Mouse (Mus musculus) urinary bladder, postnatal 10 days (tissue): ENCODE measurements at regions not wholly inside any gene's neighbourhood (a gene's known extent, or its start where the extent isn't known, plus 50 kb on each side); places are given as distances from the start of the nearest gene placed in this dataset.

Experiments used
- DNase-seq: peaks from one replicate; pipeline ENCODE4 v3.0.0; 2022; ENCODE audit warnings: low spot score

DNA sequence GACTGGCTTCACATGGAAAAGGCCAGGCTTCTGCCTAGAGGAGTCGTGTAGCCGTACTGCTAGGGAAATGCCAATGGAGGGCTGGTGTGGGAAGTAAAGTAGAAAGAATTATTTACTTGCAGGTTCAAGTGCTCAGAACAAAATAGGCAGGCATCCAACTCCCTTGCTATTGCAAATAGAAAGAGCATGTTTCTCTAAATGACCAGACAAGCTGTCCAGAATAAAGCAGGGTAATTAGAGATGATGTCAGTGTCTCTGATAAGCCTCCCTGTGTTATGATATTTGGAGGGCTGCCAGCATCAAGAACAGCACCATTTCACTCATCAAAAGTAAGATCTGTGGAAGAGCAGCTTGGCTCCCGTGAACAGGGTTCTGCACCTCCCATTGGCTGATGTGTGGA lies 192.4 kb downstream of the Usp46 start:
- DNase-seq = no peak

GRCm38 (mm10) chr5:73880936-73881335 lies 187.3 kb downstream of the Usp46 start:
- no peak for DNase-seq

DNA sequence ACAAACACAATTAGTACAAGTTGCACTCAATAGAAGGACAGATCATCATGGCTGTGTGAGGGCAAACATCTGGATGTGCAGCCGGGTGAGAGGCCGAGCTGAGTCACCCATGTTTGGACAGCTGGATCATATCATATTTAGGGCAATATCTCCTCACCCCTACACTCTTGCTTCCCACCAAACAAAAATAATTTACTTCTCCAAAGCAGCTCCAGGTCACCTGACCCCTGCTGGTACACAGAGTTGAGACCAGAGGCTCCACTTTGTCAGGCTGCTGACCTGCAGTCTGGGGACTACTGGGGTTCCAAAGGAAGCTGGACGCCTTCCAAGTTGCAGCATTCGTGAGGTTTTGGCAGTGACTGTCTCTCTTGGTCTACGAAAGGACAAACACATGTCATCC lies 186.3 kb downstream of the Usp46 start:
- DNase-seq = no peak

DNA sequence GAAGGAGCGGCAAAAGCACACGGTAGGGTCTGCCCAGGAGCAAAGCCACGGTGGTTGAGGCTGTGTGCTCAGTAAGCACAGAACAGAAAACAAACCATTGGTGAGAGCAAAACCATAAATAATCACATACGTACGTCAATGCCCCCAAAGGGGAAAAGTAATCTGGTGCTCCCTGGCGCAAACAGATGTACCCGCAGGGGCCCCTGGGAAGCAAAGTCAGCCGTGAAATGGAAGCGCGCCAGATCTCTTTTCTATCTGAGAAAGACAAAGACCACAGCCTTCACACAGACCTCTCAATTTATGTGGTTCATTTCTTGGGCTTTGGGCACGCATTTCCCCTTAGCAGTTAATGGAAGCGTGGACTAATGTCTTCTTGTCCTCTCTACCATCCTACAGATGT lies 183.2 kb downstream of the Usp46 start:
- no peak for DNase-seq

DNA sequence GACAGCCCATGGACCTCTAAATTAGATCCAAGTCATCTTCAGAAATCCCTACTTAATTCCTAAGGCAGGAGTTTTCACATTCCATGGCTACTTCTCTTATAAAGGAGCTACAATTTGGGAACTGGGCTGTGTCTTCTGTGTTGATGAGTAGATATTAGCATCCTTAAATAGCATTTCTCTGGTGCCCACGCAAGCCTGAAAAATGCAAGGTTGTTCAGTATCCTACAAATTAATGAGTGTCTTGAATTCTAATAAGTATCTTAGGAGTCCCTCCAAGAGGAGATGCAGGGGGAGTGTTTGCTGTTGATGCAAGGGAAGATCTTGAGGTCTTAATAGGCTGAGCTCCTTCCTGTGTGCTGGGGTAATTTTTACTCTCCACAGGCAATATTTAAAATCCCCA lies 182.5 kb downstream of the Usp46 start:
- DNase-seq = no peak

DNA sequence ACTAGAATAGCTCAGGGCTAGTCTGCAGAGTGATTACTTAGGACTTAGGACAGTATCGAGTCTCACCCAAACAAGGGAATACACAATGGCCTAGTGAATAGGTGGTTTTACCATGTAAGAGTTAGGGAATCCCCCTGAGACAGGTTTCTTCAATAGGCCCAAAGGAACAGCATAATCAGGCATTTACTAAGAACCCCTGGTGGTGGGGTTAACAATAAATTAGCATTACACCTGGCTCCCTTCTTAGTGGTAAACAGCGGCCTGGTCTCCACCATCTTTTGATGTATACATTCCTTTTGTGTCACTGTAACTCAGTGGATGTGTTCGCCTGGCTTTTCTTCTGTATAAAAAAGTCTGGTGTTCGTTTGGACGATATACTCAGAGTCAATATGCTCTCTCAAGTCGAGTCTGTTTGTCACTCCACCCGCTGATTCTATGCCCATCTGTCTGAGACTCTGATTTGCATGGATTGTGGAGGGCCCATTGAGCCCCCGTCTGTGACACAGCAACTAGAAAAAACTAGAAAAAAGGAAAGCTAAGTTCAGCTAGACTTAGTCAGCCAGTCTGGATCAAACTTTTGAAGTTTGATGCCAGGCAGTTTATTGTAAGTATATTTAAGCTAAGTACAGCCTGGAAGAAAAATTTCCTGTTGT lies 180.8 kb downstream of the Usp46 start:
- DNase-seq = no peak

GRCm38 (mm10) chr5:73888391-73888790 lies 179.8 kb downstream of the Usp46 start:
- no peak for DNase-seq

- no peak for DNase-seq
These were observed 178.9 kb downstream of the Usp46 start for GRCm38 (mm10) chr5:73889342-73889741.

DNA sequence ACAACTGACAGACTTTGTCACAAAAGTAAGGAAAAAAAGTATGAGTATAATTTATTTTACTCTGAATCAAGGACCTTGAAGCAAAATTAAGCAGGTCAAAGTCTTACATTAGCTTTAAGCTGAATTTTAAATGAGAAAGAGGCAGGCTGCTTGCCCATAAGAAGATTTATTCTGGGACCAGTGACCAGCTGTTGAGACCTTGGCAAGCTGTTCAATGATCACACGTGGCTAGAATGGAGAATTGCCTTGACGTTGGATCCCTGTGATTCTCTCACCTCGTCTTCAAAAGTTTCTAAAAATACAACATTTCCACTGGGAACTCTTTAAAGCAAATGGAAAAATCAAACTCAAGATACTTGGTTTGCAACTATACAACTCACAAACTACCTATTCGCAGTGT lies 177.3 kb downstream of the Usp46 start:
- no peak for DNase-seq

GRCm38 (mm10) chr5:73891606-73892005 lies 176.6 kb downstream of the Usp46 start:
- DNase-seq = no peak

GRCm38 (mm10) chr5:73892440-73893225 lies 175.6 kb downstream of the Usp46 start:
- no peak for DNase-seq

DNA sequence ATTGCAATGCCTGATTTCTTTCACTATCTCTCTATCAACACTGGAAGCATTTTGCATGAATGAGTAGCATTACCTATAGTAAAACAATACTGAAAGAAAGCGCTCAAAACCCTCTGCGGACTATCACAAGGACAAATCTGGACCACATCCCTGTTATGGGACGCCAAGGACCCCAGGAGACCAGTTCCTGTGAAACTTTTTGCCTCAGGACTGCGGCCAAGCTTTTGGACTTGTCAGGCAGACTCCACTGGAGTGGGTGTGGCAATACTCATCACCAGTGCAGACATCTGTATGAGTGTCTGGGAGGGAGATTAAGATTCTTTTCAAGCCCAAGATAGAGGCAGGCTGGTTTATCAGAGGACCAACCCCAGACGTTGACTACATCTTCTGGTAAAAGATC lies 173.0 kb downstream of the Usp46 start:
- no peak for DNase-seq

DNA sequence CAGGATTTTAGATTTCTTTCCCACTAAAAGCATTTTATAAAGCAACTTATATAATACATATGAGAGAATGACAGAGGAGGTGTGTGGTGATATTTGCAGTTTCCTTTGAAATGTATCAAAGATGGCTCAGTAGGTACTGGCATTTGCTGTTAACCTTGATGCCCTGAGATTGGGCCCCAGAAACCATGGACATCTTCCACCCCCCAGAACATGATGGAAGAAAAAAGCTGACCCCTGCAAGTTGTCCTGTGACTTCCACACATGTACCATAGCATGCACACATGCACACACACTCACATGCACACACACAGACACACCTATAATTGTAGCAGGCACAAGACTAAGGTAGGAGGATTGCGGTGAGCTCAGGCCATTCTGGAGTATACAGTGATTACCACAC lies 171.4 kb downstream of the Usp46 start:
- DNase-seq = no peak

DNA sequence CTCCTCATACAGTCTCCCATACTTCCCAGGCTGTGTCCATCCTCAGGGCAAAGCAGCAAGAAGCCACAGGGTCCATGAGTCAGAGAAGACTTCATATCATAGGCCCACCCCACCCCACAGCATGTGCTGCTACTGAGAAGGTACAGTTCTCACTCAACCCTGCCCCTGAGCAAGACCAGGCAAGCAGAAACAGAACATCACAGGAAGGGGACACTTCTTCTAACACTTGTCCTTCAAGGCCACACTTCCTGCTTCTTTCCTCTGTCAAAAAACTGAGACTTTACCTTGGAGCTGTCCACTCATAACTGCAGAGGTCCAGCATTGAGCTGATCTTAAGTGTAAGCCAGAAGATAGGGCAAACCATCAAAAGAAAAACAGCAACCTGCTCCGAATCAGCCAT lies 166.6 kb downstream of the Usp46 start:
- no peak for DNase-seq

- no peak for DNase-seq
These were observed 165.6 kb downstream of the Usp46 start for GRCm38 (mm10) chr5:73902470-73903218.

DNA sequence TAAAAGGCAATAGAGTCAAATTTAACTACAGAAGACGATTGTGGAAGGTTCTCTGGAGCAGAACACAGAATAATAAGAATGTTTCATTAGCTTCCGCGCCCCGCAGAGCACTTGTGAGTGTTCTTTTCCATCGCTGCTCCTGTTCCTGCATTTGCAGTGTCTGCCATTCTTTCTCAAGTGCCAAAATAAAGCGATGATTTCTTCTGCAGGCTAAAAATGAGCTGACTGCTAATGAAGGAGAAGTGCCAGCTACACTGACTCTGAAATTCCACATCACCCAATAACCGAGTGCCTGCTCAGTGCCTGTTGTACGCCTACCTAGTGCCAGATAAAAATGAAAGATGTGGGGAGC lies 165.0 kb downstream of the Usp46 start:
- DNase-seq = no peak

- DNase-seq = no peak
These were observed 164.0 kb downstream of the Usp46 start for GRCm38 (mm10) chr5:73904146-73904811.

GRCm38 (mm10) chr5:73912149-73912548 lies 156.1 kb downstream of the Usp46 start:
- DNase-seq = no peak

- DNase-seq = no peak
These were observed 155.1 kb downstream of the Usp46 start for GRCm38 (mm10) chr5:73913116-73913515.

DNA sequence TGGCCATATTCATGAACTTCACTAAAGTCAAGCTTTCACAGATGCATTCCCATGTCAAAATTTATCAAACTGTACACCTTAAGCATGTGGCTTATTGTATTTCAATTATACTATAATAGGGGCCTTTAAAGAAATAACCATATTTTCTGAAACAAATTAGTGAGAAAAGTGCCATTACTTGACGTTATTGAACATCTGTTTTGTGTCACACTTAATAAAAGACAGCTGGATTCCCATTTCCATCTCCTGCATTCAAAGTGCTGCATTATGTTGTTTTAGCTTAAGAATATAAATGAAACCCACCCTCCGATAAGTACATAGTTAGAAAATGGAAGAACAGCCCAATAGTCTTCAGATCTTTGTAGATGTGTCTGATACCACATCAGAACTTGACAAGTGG lies 150.2 kb downstream of the Usp46 start:
- DNase-seq = no peak

GRCm38 (mm10) chr5:73919936-73920335 lies 148.3 kb downstream of the Usp46 start:
- DNase-seq = no peak

DNA sequence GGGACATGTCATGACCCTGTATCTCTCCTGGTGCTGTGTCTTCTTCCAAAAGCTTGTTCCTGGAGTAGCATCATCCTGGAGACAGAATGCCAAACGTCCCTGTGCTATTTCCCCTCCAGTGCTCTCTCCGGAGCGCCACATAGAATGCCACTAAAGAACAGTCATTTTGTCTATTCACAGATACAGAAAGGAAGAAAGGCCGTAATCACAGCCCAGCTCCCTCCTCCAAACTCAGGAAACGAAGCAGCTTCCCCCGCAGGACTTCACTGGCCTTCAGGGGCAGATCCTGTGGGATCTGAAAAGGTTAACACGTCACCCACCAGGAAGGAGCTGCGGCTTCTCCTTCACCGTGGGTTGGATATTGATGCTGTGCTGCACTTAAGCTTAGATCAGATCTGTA lies 140.7 kb downstream of the Usp46 start:
- no peak for DNase-seq

DNA sequence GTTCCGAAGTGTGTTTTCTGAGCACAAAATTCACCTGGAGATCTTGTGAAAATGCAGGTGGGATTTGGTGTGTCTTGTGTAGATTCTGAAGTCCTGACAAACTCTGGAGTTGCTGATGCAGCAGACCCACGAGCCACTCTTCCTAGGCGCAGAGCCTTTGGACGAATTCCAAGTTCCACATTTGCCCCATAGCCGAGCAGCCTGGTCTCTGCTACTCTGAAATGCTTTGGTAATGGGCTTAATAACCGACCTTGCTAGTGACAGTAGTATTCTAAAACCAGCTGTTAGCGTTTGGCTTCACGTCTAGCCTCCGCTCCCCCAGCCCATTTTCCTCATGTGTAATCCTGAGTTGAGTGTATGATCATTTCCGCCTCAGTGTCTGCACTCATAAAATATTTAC lies 139.5 kb downstream of the Usp46 start:
- DNase-seq = no peak
